Mouse (Mus musculus) forebrain, embryonic 15.5 days (tissue): ENCODE results near the gene Gm11096. TPM values are rescaled to one million over a fixed set of nuclear protein-coding genes. Genes with fewer than 3 reads are reported as not detected.

Experiments used
- ATAC-seq: fragments of 200-750 bp; cut with Nextera tagmentation; replicated peaks from 2 replicates; pipeline ENCODE4 v1.8.0; 2017; ENCODE audit warnings: mild to moderate bottlenecking, moderate TSS enrichment, moderate library complexity
- H3K27ac ChIP-seq: fragments of 300-500 bp; sonication (generic); replicated peaks from 2 replicates; pipeline ENCODE4 v1.5.1; 2015; ENCODE audit warnings: mild to moderate bottlenecking, inconsistent platforms
- H3K27me3 ChIP-seq: fragments of 300-500 bp; sonication (generic); 2 replicates; pipeline ENCODE4 v1.6.1; 2015; ENCODE audit warnings: inconsistent platforms
- H3K36me3 ChIP-seq: fragments of 300-500 bp; sonication (generic); 2 replicates; pipeline ENCODE4 v1.6.1; 2015; ENCODE audit warnings: mild to moderate bottlenecking, inconsistent platforms
- H3K4me1 ChIP-seq: fragments of 300-500 bp; sonication (generic); 2 replicates; pipeline ENCODE4 v1.6.1; 2015; ENCODE audit warnings: inconsistent platforms
- H3K4me2 ChIP-seq: fragments of 300-500 bp; sonication (generic); replicated peaks from 2 replicates; pipeline ENCODE4 v1.6.1; 2015; ENCODE audit warnings: mild to moderate bottlenecking, inconsistent platforms
- H3K4me3 ChIP-seq: fragments of 300-500 bp; sonication (generic); 2 replicates; pipeline ENCODE4 v1.5.1; 2015; ENCODE audit warnings: mild to moderate bottlenecking, inconsistent platforms
- H3K9ac ChIP-seq: fragments of 300-500 bp; sonication (generic); replicated peaks from 2 replicates; pipeline ENCODE4 v1.6.1; 2015; ENCODE audit warnings: mild to moderate bottlenecking, inconsistent platforms
- H3K9me3 ChIP-seq: fragments of 300-500 bp; sonication (generic); 2 replicates; pipeline ENCODE4 v1.6.1; 2016; ENCODE audit warnings: inconsistent platforms
- WGBS: fragments of 180-500 bp; shearing (Covaris S2); methylation state at CpG from one replicate; pipeline ENCODE4 v1.1.7; 2015; ENCODE audit warnings: mixed read lengths; 5-methylcytosine and 5-hydroxymethylcytosine counted together
- polyA plus RNA-seq: library from polyadenylated mRNA; unstranded; fragments of >200 nt; fragmentation: Nextera tagmentation; extraction: Ambion mirVana; gene quantifications from 2 replicates; pipeline ENCODE4 v1.2.1, GENCODE M21; 2015

Gm11096 gene
- polyA plus RNA-seq: not detected in 2 replicates

- H3K4me3 ChIP-seq: no peak within 1 kb of the TSS
- H3K9ac ChIP-seq: no peak within 1 kb of the TSS
- ATAC-seq: no peak
- no peak within 1 kb of the TSS for H3K27ac ChIP-seq
- H3K9me3 ChIP-seq: no peaks in the 10 kb centered on the region
- no peak within 1 kb of the TSS for H3K4me2 ChIP-seq
- H3K36me3 ChIP-seq: peaks cover 3% of the 10 kb centered on the region
- H3K4me1 ChIP-seq: no peaks in the 10 kb centered on the region
- no peaks in the 10 kb centered on the region for H3K27me3 ChIP-seq
Measured at GRCm38 (mm10) chr17:81441463-81441862, at the start of gene Gm11096. TSS of gene Gm11096 (plus strand) at chr17:81441763.

- Histone ChIP-seq H3K27ac (no peak overlapping the region), H3K36me3 (no peaks in the 10 kb centered on the region; the same call in 1 of the 2 replicates), H3K9me3 (no peaks in the 10 kb centered on the region), H3K4me1 (no peaks in the 10 kb centered on the region), H3K9ac (no peak overlapping the region), H3K27me3 (no peaks in the 10 kb centered on the region), H3K4me2 (no peak overlapping the region), H3K4me3 (no peak overlapping the region)
- no peak for ATAC-seq
- 89% methylated on average over 4 of the region's 4 CpGs for WGBS
Measured at GRCm38 (mm10) chr17:81393040-81393439, 48.5 kb upstream of the Gm11096 start.

GRCm38 (mm10) chr17:81394124-81394523 is 47.4 kb upstream of the Gm11096 start:
- Histone ChIP-seq H3K9ac (no peak overlapping the region), H3K4me2 (no peak overlapping the region), H3K36me3 (no peaks in the 10 kb centered on the region), H3K9me3 (no peaks in the 10 kb centered on the region), H3K4me3 (no peak overlapping the region), H3K27me3 (no peaks in the 10 kb centered on the region), H3K4me1 (no peaks in the 10 kb centered on the region), H3K27ac (no peak overlapping the region)
- WGBS: 51% methylated on average over 2 of the region's 2 CpGs
- no peak for ATAC-seq

GRCm38 (mm10) chr17:81397434-81397833 is 44.1 kb upstream of the Gm11096 start:
- Histone ChIP-seq H3K36me3 (no peaks in the 10 kb centered on the region), H3K4me2 (no peak overlapping the region), H3K27me3 (no peaks in the 10 kb centered on the region), H3K4me3 (no peak overlapping the region), H3K4me1 (peaks cover 14% of the 10 kb centered on the region), H3K27ac (no peak overlapping the region), H3K9me3 (no peaks in the 10 kb centered on the region), H3K9ac (no peak overlapping the region)
- WGBS: 48% methylated on average over 1 of the region's 1 CpGs
- no peak for ATAC-seq

GRCm38 (mm10) chr17:81400377-81400776 is 41.2 kb upstream of the Gm11096 start:
- no peak; the same call in 1 of the 2 replicates for ATAC-seq
- H3K4me1 ChIP-seq: peaks cover 36% of the 10 kb centered on the region
- no peak overlapping the region for H3K4me3 ChIP-seq
- no peaks in the 10 kb centered on the region for H3K9me3 ChIP-seq
- 73% methylated on average over 5 of the region's 5 CpGs for WGBS
- no peaks in the 10 kb centered on the region for H3K36me3 ChIP-seq
- peak overlapping the region; percentile 51 for H3K27ac ChIP-seq
- H3K9ac ChIP-seq: no peak overlapping the region
- H3K27me3 ChIP-seq: no peaks in the 10 kb centered on the region
- no peak overlapping the region for H3K4me2 ChIP-seq

- peaks cover 2% of the 10 kb centered on the region for H3K36me3 ChIP-seq
- no peak overlapping the region for H3K4me2 ChIP-seq
- peaks cover 36% of the 10 kb centered on the region for H3K4me1 ChIP-seq
- 31% methylated on average over 2 of the region's 2 CpGs for WGBS
- no peak overlapping the region for H3K4me3 ChIP-seq
- H3K27me3 ChIP-seq: no peaks in the 10 kb centered on the region
- H3K9ac ChIP-seq: no peak overlapping the region
- H3K9me3 ChIP-seq: no peaks in the 10 kb centered on the region
- ATAC-seq: peak; percentile 84
- peak overlapping the region; percentile 68 for H3K27ac ChIP-seq
Measured at GRCm38 (mm10) chr17:81402636-81403035, 38.9 kb upstream of the Gm11096 start.

GRCm38 (mm10) chr17:81403121-81403520 is 38.4 kb upstream of the Gm11096 start:
- Histone ChIP-seq H3K27me3 (no peaks in the 10 kb centered on the region), H3K9ac (no peak overlapping the region), H3K4me2 (no peak overlapping the region), H3K27ac (peak overlapping the region; percentile 68), H3K4me1 (peaks cover 36% of the 10 kb centered on the region), H3K4me3 (no peak overlapping the region), H3K36me3 (peaks cover 7% of the 10 kb centered on the region), H3K9me3 (no peaks in the 10 kb centered on the region)
- no peak for ATAC-seq
- 83% methylated on average over 4 of the region's 4 CpGs for WGBS

- ATAC-seq: 0 out of 2 replicates have a peak, but pooled peaks have one; percentile 38
- peak overlapping the region; percentile 68 for H3K27ac ChIP-seq
Measured at GRCm38 (mm10) chr17:81404225-81404624, 37.3 kb upstream of the Gm11096 start.

GRCm38 (mm10) chr17:81412736-81413135 is 28.8 kb upstream of the Gm11096 start:
- no peak for ATAC-seq
- Histone ChIP-seq H3K9me3 (no peaks in the 10 kb centered on the region), H3K4me3 (no peak overlapping the region), H3K4me2 (no peak overlapping the region), H3K9ac (no peak overlapping the region), H3K4me1 (no peaks in the 10 kb centered on the region), H3K27me3 (no peaks in the 10 kb centered on the region), H3K27ac (no peak overlapping the region), H3K36me3 (peaks cover 3% of the 10 kb centered on the region)
- 90% methylated on average over 4 of the region's 4 CpGs for WGBS

More at GRCm38 (mm10) chr17:81404225-81404624, 37.3 kb upstream of the Gm11096 start:
- Histone ChIP-seq H3K4me3 (no peak overlapping the region), H3K4me2 (no peak overlapping the region), H3K27me3 (no peaks in the 10 kb centered on the region), H3K9ac (no peak overlapping the region), H3K9me3 (no peaks in the 10 kb centered on the region), H3K36me3 (peaks cover 7% of the 10 kb centered on the region), H3K4me1 (peaks cover 36% of the 10 kb centered on the region)
- 28% methylated on average over 4 of the region's 4 CpGs for WGBS

- Histone ChIP-seq H3K9me3 (no peaks in the 10 kb centered on the region), H3K36me3 (no peaks in the 10 kb centered on the region), H3K4me1 (peaks cover 7% of the 10 kb centered on the region; the same call in 1 of the 2 replicates), H3K27me3 (no peaks in the 10 kb centered on the region), H3K27ac (no peak overlapping the region), H3K4me3 (no peak overlapping the region), H3K9ac (no peak overlapping the region), H3K4me2 (no peak overlapping the region)
- 86% methylated on average over 6 of the region's 6 CpGs for WGBS
- ATAC-seq: no peak
Measured at GRCm38 (mm10) chr17:81416361-81417114, 25.0 kb upstream of the Gm11096 start.

GRCm38 (mm10) chr17:81419802-81420459 is 21.6 kb upstream of the Gm11096 start:
- H3K36me3 ChIP-seq: no peaks in the 10 kb centered on the region
- no peak overlapping the region for H3K9ac ChIP-seq
- 31% methylated on average over 10 of the region's 10 CpGs for WGBS
- peak; percentile 92 for ATAC-seq
- no peaks in the 10 kb centered on the region for H3K9me3 ChIP-seq
- H3K27me3 ChIP-seq: no peaks in the 10 kb centered on the region
- H3K4me2 ChIP-seq: no peak overlapping the region
- H3K4me3 ChIP-seq: no peak overlapping the region
- H3K27ac ChIP-seq: peak overlapping the region; percentile 41
- H3K4me1 ChIP-seq: peaks cover 7% of the 10 kb centered on the region; the same call in 1 of the 2 replicates

- no peaks in the 10 kb centered on the region for H3K9me3 ChIP-seq
- ATAC-seq: no peak
- H3K4me2 ChIP-seq: no peak overlapping the region
- no peak overlapping the region for H3K4me3 ChIP-seq
- H3K4me1 ChIP-seq: peaks cover 7% of the 10 kb centered on the region; the same call in 1 of the 2 replicates
- H3K27me3 ChIP-seq: no peaks in the 10 kb centered on the region
- no peaks in the 10 kb centered on the region for H3K36me3 ChIP-seq
- H3K27ac ChIP-seq: no peak overlapping the region
- WGBS: 56% methylated on average over 10 of the region's 10 CpGs
- H3K9ac ChIP-seq: no peak overlapping the region
Measured at GRCm38 (mm10) chr17:81424256-81424912, 17.2 kb upstream of the Gm11096 start.
